Mouse (Mus musculus) CH12F3 (cell line): ENCODE data around the gene Fndc9.

Experiments
- in situ Hi-C: fragments of 300-500 bp; cut with MboI; formaldehyde crosslinking; loops from 2 replicates; pipeline ENCODE4 v1.14.3; 2020; ENCODE audit warnings: low sequenced_read_pairs

The Fndc9 gene

GRCm38 (mm10) chr11:46273969-46274368, 38.6 kb downstream of the Fndc9 start:
- in situ Hi-C loops = no loop called here

- in situ Hi-C loops = no loop called here
These were observed 40.0 kb downstream of the Fndc9 start for GRCm38 (mm10) chr11:46275302-46275701.

- in situ Hi-C loops = no loop called here
These were observed 40.8 kb downstream of the Fndc9 start for GRCm38 (mm10) chr11:46276168-46276567.

GRCm38 (mm10) chr11:46276778-46277177, 41.4 kb downstream of the Fndc9 start:
- in situ Hi-C loops = no loop called here

- in situ Hi-C loops = no loop called here
These were observed 42.8 kb downstream of the Fndc9 start for GRCm38 (mm10) chr11:46278140-46278539.

GRCm38 (mm10) chr11:46278709-46279108, 43.4 kb downstream of the Fndc9 start:
- in situ Hi-C loops = no loop called here

- in situ Hi-C loops = no loop called here
These were observed 47.3 kb downstream of the Fndc9 start for GRCm38 (mm10) chr11:46282612-46283011.

- in situ Hi-C loops = no loop called here
These were observed 48.5 kb downstream of the Fndc9 start for GRCm38 (mm10) chr11:46283800-46284199.

GRCm38 (mm10) chr11:46286803-46287202, 51.5 kb downstream of the Fndc9 start:
- in situ Hi-C loops = no loop called here

GRCm38 (mm10) chr11:46288091-46288490, 52.8 kb downstream of the Fndc9 start:
- in situ Hi-C loops = no loop called here

- in situ Hi-C loops = no loop called here
These were observed 53.7 kb downstream of the Fndc9 start for GRCm38 (mm10) chr11:46289022-46289421.
